Mouse (Mus musculus) hindbrain, embryonic 12.5 days (tissue): ENCODE measurements around the gene Ubac2. TPM values are rescaled to one million over a fixed set of nuclear protein-coding genes. Genes with fewer than 3 reads are reported as not detected.

Experiments used
- ATAC-seq: fragments of 200-750 bp; cut with Nextera tagmentation; 2 replicates; pipeline ENCODE4 v1.8.0; 2017; ENCODE audit warnings: moderate TSS enrichment; ENCODE audit not compliant: low FRiP score
- H3K27ac ChIP-seq: fragments of 300-500 bp; sonication (generic); 2 replicates; pipeline ENCODE4 v1.5.1; 2016; ENCODE audit warnings: mild to moderate bottlenecking
- H3K27me3 ChIP-seq: fragments of 300-500 bp; sonication (generic); 2 replicates; pipeline ENCODE4 v1.6.1; 2016; ENCODE audit warnings: mild to moderate bottlenecking
- H3K36me3 ChIP-seq: fragments of 300-500 bp; sonication (generic); 2 replicates; pipeline ENCODE4 v1.6.1; 2016; ENCODE audit warnings: mild to moderate bottlenecking
- H3K4me1 ChIP-seq: fragments of 300-500 bp; sonication (generic); 2 replicates; pipeline ENCODE4 v1.6.1; 2016
- H3K4me2 ChIP-seq: fragments of 300-500 bp; sonication (generic); replicated peaks from 2 replicates; pipeline ENCODE4 v1.6.1; 2016; ENCODE audit warnings: mild to moderate bottlenecking
- H3K4me3 ChIP-seq: fragments of 300-500 bp; sonication (generic); 2 replicates; pipeline ENCODE4 v1.5.1; 2016; ENCODE audit warnings: mild to moderate bottlenecking
- H3K9ac ChIP-seq: fragments of 300-500 bp; sonication (generic); 2 replicates; pipeline ENCODE4 v1.6.1; 2016; ENCODE audit warnings: mild to moderate bottlenecking, moderate library complexity
- H3K9me3 ChIP-seq: fragments of 300-500 bp; sonication (generic); replicated peaks from 2 replicates; pipeline ENCODE4 v1.6.1; 2016; ENCODE audit warnings: mild to moderate bottlenecking
- WGBS: fragments of 180-500 bp; shearing (Covaris S2); methylation state at CpG from one replicate; pipeline ENCODE4 v1.1.7; 2016; 5-methylcytosine and 5-hydroxymethylcytosine counted together
- polyA plus RNA-seq: library from polyadenylated mRNA; unstranded; fragments of >200 nt; fragmentation: Nextera tagmentation; extraction: Ambion mirVana; gene quantifications from 2 replicates; pipeline ENCODE4 v1.2.1, GENCODE M21; 2016

The Ubac2 gene
- polyA plus RNA-seq, 1 experiment from 2014 or later = 60.0 TPM

- Histone ChIP-seq H3K9me3 (no peaks in the 10 kb centered on the region), H3K4me2 (no peak overlapping the region), H3K27me3 (no peaks in the 10 kb centered on the region), H3K4me3 (no peak overlapping the region), H3K36me3 (peaks cover 14% of the 10 kb centered on the region), H3K4me1 (no peaks in the 10 kb centered on the region), H3K9ac (no peak overlapping the region), H3K27ac (no peak overlapping the region)
- ATAC-seq = no peak
Observed at GRCm38 (mm10) chr14:121991921-121992320, 113.5 kb downstream of the Ubac2 start.

GRCm38 (mm10) chr14:121992395-121993280 lies 114.2 kb downstream of the Ubac2 start:
- H3K36me3 ChIP-seq = peaks cover 15% of the 10 kb centered on the region
- WGBS = 92% methylated on average over 13 of the region's 13 CpGs

GRCm38 (mm10) chr14:121993616-121994015 lies 115.2 kb downstream of the Ubac2 start:
- Histone ChIP-seq H3K27me3 (no peaks in the 10 kb centered on the region), H3K27ac (no peak overlapping the region), H3K9me3 (no peaks in the 10 kb centered on the region), H3K4me2 (no peak overlapping the region), H3K36me3 (peaks cover 15% of the 10 kb centered on the region), H3K9ac (no peak overlapping the region), H3K4me1 (no peaks in the 10 kb centered on the region), H3K4me3 (no peak overlapping the region)
- WGBS = 91% methylated on average over 4 of the region's 4 CpGs
- ATAC-seq = no peak

More at GRCm38 (mm10) chr14:121992395-121993280, 114.2 kb downstream of the Ubac2 start:
- Histone ChIP-seq H3K27me3 (no peaks in the 10 kb centered on the region), H3K4me1 (no peaks in the 10 kb centered on the region), H3K9me3 (no peaks in the 10 kb centered on the region), H3K4me2 (no peak overlapping the region), H3K4me3 (no peak overlapping the region), H3K9ac (no peak overlapping the region), H3K27ac (no peak overlapping the region)
- no peak for ATAC-seq

GRCm38 (mm10) chr14:121994171-121994700 lies 115.8 kb downstream of the Ubac2 start:
- Histone ChIP-seq H3K27ac (no peak overlapping the region), H3K9ac (no peak overlapping the region), H3K4me1 (no peaks in the 10 kb centered on the region), H3K9me3 (no peaks in the 10 kb centered on the region), H3K27me3 (no peaks in the 10 kb centered on the region), H3K36me3 (peaks cover 15% of the 10 kb centered on the region), H3K4me2 (no peak overlapping the region), H3K4me3 (no peak overlapping the region)
- 94% methylated on average over 17 of the region's 17 CpGs for WGBS
- no peak for ATAC-seq

GRCm38 (mm10) chr14:121994846-121995556 lies 116.6 kb downstream of the Ubac2 start:
- no peaks in the 10 kb centered on the region for H3K27me3 ChIP-seq
- H3K4me2 ChIP-seq = no peak overlapping the region
- no peak overlapping the region for H3K9ac ChIP-seq
- WGBS = 91% methylated on average over 7 of the region's 7 CpGs
- no peaks in the 10 kb centered on the region for H3K9me3 ChIP-seq
- no peak for ATAC-seq
- no peaks in the 10 kb centered on the region for H3K4me1 ChIP-seq
- no peak overlapping the region for H3K27ac ChIP-seq
- H3K36me3 ChIP-seq = peaks cover 15% of the 10 kb centered on the region
- H3K4me3 ChIP-seq = no peak overlapping the region

GRCm38 (mm10) chr14:121995557-121995870 lies 117.1 kb downstream of the Ubac2 start:
- H3K4me1 ChIP-seq = no peaks in the 10 kb centered on the region
- 100% methylated on average over 1 of the region's 1 CpGs for WGBS

GRCm38 (mm10) chr14:121996786-121997185 lies 118.4 kb downstream of the Ubac2 start:
- Histone ChIP-seq H3K4me1 (no peaks in the 10 kb centered on the region), H3K27me3 (no peaks in the 10 kb centered on the region), H3K9me3 (no peaks in the 10 kb centered on the region), H3K4me2 (no peak overlapping the region), H3K9ac (no peak overlapping the region), H3K27ac (no peak overlapping the region), H3K36me3 (peaks cover 15% of the 10 kb centered on the region), H3K4me3 (no peak overlapping the region)
- WGBS = 89% methylated on average over 8 of the region's 8 CpGs
- no peak for ATAC-seq

More at GRCm38 (mm10) chr14:121995557-121995870, 117.1 kb downstream of the Ubac2 start:
- Histone ChIP-seq H3K9me3 (no peaks in the 10 kb centered on the region), H3K9ac (no peak overlapping the region), H3K4me3 (no peak overlapping the region), H3K36me3 (peaks cover 15% of the 10 kb centered on the region), H3K27ac (no peak overlapping the region), H3K27me3 (no peaks in the 10 kb centered on the region), H3K4me2 (no peak overlapping the region)
- no peak for ATAC-seq

GRCm38 (mm10) chr14:121999455-121999854 lies 121.0 kb downstream of the Ubac2 start:
- no peak overlapping the region for H3K9ac ChIP-seq
- H3K27ac ChIP-seq = no peak overlapping the region
- H3K27me3 ChIP-seq = no peaks in the 10 kb centered on the region
- H3K36me3 ChIP-seq = peaks cover 11% of the 10 kb centered on the region; the same call in 1 of the 2 replicates
- ATAC-seq = no peak
- H3K4me1 ChIP-seq = no peaks in the 10 kb centered on the region
- no peaks in the 10 kb centered on the region for H3K9me3 ChIP-seq
- H3K4me2 ChIP-seq = no peak overlapping the region
- no peak overlapping the region for H3K4me3 ChIP-seq
- WGBS = 94% methylated on average over 8 of the region's 8 CpGs

GRCm38 (mm10) chr14:122000346-122001105 lies 122.1 kb downstream of the Ubac2 start:
- no peak for ATAC-seq
- Histone ChIP-seq H3K27ac (no peak overlapping the region), H3K4me2 (no peak overlapping the region), H3K4me3 (no peak overlapping the region), H3K36me3 (peaks cover 11% of the 10 kb centered on the region; the same call in 1 of the 2 replicates), H3K9ac (no peak overlapping the region), H3K9me3 (no peaks in the 10 kb centered on the region), H3K4me1 (no peaks in the 10 kb centered on the region), H3K27me3 (no peaks in the 10 kb centered on the region)
- 96% methylated on average over 17 of the region's 17 CpGs for WGBS

GRCm38 (mm10) chr14:122002224-122002623 lies 123.8 kb downstream of the Ubac2 start:
- Histone ChIP-seq H3K36me3 (no peaks in the 10 kb centered on the region), H3K4me3 (no peak overlapping the region), H3K27me3 (no peaks in the 10 kb centered on the region), H3K9me3 (no peaks in the 10 kb centered on the region), H3K9ac (no peak overlapping the region), H3K4me2 (no peak overlapping the region), H3K27ac (no peak overlapping the region), H3K4me1 (no peaks in the 10 kb centered on the region)
- ATAC-seq = no peak
- 94% methylated on average over 6 of the region's 7 CpGs for WGBS

- H3K9ac ChIP-seq = no peak overlapping the region
- ATAC-seq = no peak
- no peak overlapping the region for H3K4me3 ChIP-seq
- no peak overlapping the region for H3K4me2 ChIP-seq
- H3K4me1 ChIP-seq = no peaks in the 10 kb centered on the region
- H3K36me3 ChIP-seq = peaks cover under 1% of the 10 kb centered on the region; the same call in 1 of the 2 replicates
- no peaks in the 10 kb centered on the region for H3K9me3 ChIP-seq
- H3K27ac ChIP-seq = no peak overlapping the region
- H3K27me3 ChIP-seq = no peaks in the 10 kb centered on the region
Observed at GRCm38 (mm10) chr14:122003812-122004211, 125.4 kb downstream of the Ubac2 start.

- WGBS = 92% methylated on average over 4 of the region's 4 CpGs
Observed at GRCm38 (mm10) chr14:122008261-122008660, 129.8 kb downstream of the Ubac2 start.

More at GRCm38 (mm10) chr14:122008261-122008660, 129.8 kb downstream of the Ubac2 start:
- no peak overlapping the region for H3K27ac ChIP-seq
- no peak for ATAC-seq
- H3K4me2 ChIP-seq = no peak overlapping the region
- H3K36me3 ChIP-seq = peaks cover 16% of the 10 kb centered on the region
- H3K4me1 ChIP-seq = 0 out of 2 replicates have a peak, but pooled peaks cover 4% of the 10 kb centered on the region
- no peak overlapping the region for H3K9ac ChIP-seq
- H3K4me3 ChIP-seq = no peak overlapping the region
- no peaks in the 10 kb centered on the region for H3K9me3 ChIP-seq
- H3K27me3 ChIP-seq = no peaks in the 10 kb centered on the region
